In the genomic region with DNA sequence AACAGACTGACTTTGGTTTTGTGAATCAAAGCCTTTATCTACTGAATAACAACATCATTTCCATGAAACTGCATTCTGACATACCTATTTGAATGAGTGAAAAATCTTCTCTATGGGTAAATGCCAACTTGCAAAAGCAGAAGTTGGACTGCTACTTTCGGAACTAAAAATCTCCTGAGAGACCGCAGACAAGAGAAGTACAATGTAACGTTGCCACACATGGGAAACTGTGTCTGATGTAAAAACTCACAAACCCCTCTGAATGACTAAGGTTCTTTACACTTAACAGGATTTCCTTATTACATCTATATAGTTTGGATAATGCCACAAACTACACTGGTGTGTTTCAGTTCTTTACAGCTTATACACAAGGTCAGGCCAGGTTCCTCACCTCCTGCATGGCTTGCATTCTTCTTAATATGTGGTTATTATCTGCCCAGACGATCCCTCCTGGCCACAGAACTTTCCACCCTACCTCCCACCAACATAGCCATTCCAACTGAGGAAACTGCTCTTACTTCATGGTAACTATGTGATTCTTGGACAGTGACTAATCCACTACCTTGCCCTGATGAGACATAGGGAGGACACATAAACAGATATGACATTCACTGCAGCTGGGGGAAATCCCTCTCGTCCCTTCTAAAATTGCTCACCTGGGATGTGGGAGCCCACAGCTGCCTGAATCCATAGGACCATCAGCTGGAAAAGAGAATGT, we compare ENCODE assay signal across 27 mouse cellular contexts. TPM values are rescaled to one million over a fixed set of nuclear protein-coding genes. Genes with fewer than 3 reads are reported as not detected.
DNase-seq lines count a peak whose midpoint lies in the region; ATAC-seq and TF ChIP-seq lines count a peak whose summit lies in the region.
"Had no signal": no experiment of that assay in that cellular context is flagged by ENCODE, and none has a peak within 500 bp of the region (broad histone marks: within the 10 kb centered on the region; RNA-seq: fewer than 3 reads in every experiment).

No protein-coding gene starts in this region.

- 85% methylated on average over 5 of the region's 5 CpGs for WGBS in hindbrain, embryonic 14.5 days

- H3K4me2 ChIP-seq in hindbrain, embryonic 14.5 days (replicated peaks), result no peak overlapping the region
- H3K4me2 ChIP-seq: heart, embryonic 11.5 days; hindbrain, embryonic 13.5 days; limb, embryonic 13.5 days; liver, embryonic 11.5 days had no signal

- no peaks in the 10 kb centered on the region for H3K9me3 ChIP-seq in hindbrain, embryonic 14.5 days (ENCODE audit: control insufficient read depth, low read length)
- H3K9me3 ChIP-seq: hindbrain, embryonic 13.5 days; limb, embryonic 13.5 days had no signal

- no peaks in the 10 kb centered on the region for H3K27me3 ChIP-seq in hindbrain, embryonic 14.5 days (ENCODE audit: control insufficient read depth, insufficient read depth, low read length)
- H3K27me3 ChIP-seq: hindbrain, embryonic 13.5 days; limb, embryonic 13.5 days had no signal

- intact Hi-C loops in gastrocnemius, adult 2 months (cut with DNase I), result no loop called here

- no peak overlapping the region for H3K4me3 ChIP-seq in gastrocnemius, adult 2 months
- H3K4me3 ChIP-seq in hindbrain, embryonic 14.5 days (replicated peaks; ENCODE audit: low read length), result no peak overlapping the region
- H3K4me3 ChIP-seq: hindbrain, embryonic 13.5 days; limb, embryonic 13.5 days had no signal

- TF ChIP-seq CTCF in gastrocnemius, adult 2 months (IDR thresholded peaks at IDR 0.05), result no peak

- peak; percentile 97 for ATAC-seq in granulocyte monocyte progenitor cell, adult 5-6 weeks (replicated peaks; ENCODE audit: poor library complexity, severe bottlenecking)
- ATAC-seq in neutrophil, adult 5-6 weeks (ENCODE audit: extremely low read depth, insufficient number of reproducible peaks, low FRiP score, poor library complexity, severe bottlenecking), result 0 out of 2 replicates have a peak, but pooled peaks have one; percentile 39
- no peak for ATAC-seq in hindbrain, embryonic 14.5 days (ENCODE audit: low FRiP score)
- ATAC-seq: forebrain, embryonic 14.5 days; intestine, postnatal 0 days had no signal

- no peaks in the 10 kb centered on the region for H3K36me3 ChIP-seq in hindbrain, embryonic 14.5 days (replicated peaks; ENCODE audit: control insufficient read depth, insufficient read depth)
- H3K36me3 ChIP-seq: hindbrain, embryonic 13.5 days; limb, embryonic 13.5 days had no signal

- H3K9ac ChIP-seq in hindbrain, embryonic 14.5 days, result no peak overlapping the region
- H3K9ac ChIP-seq: hindbrain, embryonic 13.5 days; limb, embryonic 13.5 days had no signal

- DNase-seq in gastrocnemius, adult 2 months, result no peak
- DNase-seq in gastrocnemius, postnatal 10 days, result no peak
- peak; percentile 36 for DNase-seq in Muller cell, postnatal 12 days (ENCODE audit: inconsistent ontology term)
- no peak for DNase-seq in adrenal gland, adult (ENCODE audit: inconsistent age in 2 of 2, low spot score in 1 of 2)
- no peak for DNase-seq in cerebellum, adult 11 months
- no peak for DNase-seq in hindbrain, embryonic 14.5 days (ENCODE audit: low spot score)
- DNase-seq: adrenal gland, adult 2 months; adrenal gland, postnatal 36 days; cerebellum, adult 2 months; cerebellum, postnatal 14 days; heart, postnatal 36 days; kidney, adult 9 months; kidney, postnatal 10 days; layer of hippocampus, adult 9-11 months; lung, postnatal 4 days; midbrain, embryonic 14.5 days; right cerebral cortex, adult 18-20 months; spleen, adult 18-20 months; thymus, postnatal 14 days had no signal

- no peaks in the 10 kb centered on the region for H3K4me1 ChIP-seq in hindbrain, embryonic 14.5 days (replicated peaks; ENCODE audit: control insufficient read depth, insufficient read depth, low read length)
- H3K4me1 ChIP-seq: hindbrain, embryonic 13.5 days had no signal

- peak overlapping the region; percentile 10; the same call in 1 of the 2 replicates for H3K27ac ChIP-seq in gastrocnemius, adult 2 months
- H3K27ac ChIP-seq in hindbrain, embryonic 14.5 days, result no peak overlapping the region
- H3K27ac ChIP-seq: hindbrain, embryonic 13.5 days; limb, embryonic 13.5 days had no signal

RNA-seq across cellular contexts. Expression of a gene that starts 25.1 kb away (rescaled TPM):
- total RNA-seq in gastrocnemius, adult 2 months (2021), result 10 to 100 TPM; 22.4 to 31.7 TPM
- total RNA-seq in gastrocnemius, postnatal 10 days (2021), result 10 to 100 TPM; 49.1 to 52.7 TPM
- total RNA-seq in granulocyte monocyte progenitor cell, adult 5-6 weeks (2014; fragmentation: Nextera tagmentation), result not detected in 2 replicates
- total RNA-seq in granulocyte monocyte progenitor cell, adult 5-6 weeks (2017), result not detected in 2 replicates
- 0.61 and 0.93 TPM in 2 replicates for total RNA-seq in neutrophil, adult 5-6 weeks (2017)
- 8.0 and 8.6 TPM in 2 replicates for polyA plus RNA-seq in hindbrain, embryonic 14.5 days (2014; fragmentation: Nextera tagmentation; extraction: Ambion mirVana)

Comparison
In these comparisons a context has a peak if more than half of its experiments do, and no peak if none do; other contexts are left out.
1. RNA of a gene that starts 25.1 kb away (total RNA-seq): 49.1 to 52.7 TPM in gastrocnemius, postnatal 10 days and 22.4 to 31.7 TPM in gastrocnemius, adult 2 months; 0.61 to 0.93 TPM in neutrophil, adult 5-6 weeks and not detected in granulocyte monocyte progenitor cell, adult 5-6 weeks; every median in the first group is over 10 times any median in the second.